Mouse (Mus musculus): ENCODE results near the gene Hoxd4.

DNA sequence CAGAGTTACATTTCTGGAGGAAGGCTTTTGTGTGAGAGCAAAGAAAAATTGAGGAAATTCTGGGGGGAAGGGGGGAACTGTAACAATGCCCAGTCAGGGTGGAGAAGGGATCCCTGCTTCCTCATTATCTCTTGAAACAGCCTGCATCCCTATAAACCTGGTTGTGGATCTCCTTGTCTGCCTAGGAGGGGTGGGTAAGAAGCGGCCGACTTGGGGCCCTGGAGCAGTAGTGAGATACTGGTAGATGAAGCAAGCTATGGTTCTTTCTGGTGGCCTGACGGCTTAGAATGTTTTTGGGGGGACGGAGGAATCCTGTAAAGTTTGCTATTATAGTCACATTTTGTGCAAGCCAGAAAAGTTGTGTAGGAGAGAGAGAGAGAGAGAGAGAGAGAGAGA, 18.3 kb upstream of the Hoxd4 start:
- no peak for TF ChIP-seq POLR2A (IDR thresholded peaks at IDR 0.05; ENCODE audit: low read depth, low read length)
- TF ChIP-seq CTCF (IDR thresholded peaks at IDR 0.05; ENCODE audit: borderline replicate concordance, insufficient read depth, low read length), result no peak
